Mouse (Mus musculus) gastrocnemius, postnatal 36 days (tissue): Measurements from ENCODE around the gene Cspg4. TPM values are rescaled to one million over a fixed set of nuclear protein-coding genes. Genes with fewer than 3 reads are reported as not detected.

ENCODE experiments used
- DNase-seq, 2 experiments: peaks; one replicate each; pipeline ENCODE4 v3.0.0; 2022
- intact Hi-C: fragments of 180-260 bp; cut with DNase I; formaldehyde crosslinking; loops from one replicate; pipeline ENCODE4 v1.15.1; 2025
- total RNA-seq, 2 experiments: library from RNA; stranded (reverse); gene quantifications; 2 replicates each; pipeline ENCODE4 v1.2.3; 2021

Cspg4 gene
- total RNA-seq, 2 experiments from 2014 or later = 5.7 to 8.2 TPM

DNA sequence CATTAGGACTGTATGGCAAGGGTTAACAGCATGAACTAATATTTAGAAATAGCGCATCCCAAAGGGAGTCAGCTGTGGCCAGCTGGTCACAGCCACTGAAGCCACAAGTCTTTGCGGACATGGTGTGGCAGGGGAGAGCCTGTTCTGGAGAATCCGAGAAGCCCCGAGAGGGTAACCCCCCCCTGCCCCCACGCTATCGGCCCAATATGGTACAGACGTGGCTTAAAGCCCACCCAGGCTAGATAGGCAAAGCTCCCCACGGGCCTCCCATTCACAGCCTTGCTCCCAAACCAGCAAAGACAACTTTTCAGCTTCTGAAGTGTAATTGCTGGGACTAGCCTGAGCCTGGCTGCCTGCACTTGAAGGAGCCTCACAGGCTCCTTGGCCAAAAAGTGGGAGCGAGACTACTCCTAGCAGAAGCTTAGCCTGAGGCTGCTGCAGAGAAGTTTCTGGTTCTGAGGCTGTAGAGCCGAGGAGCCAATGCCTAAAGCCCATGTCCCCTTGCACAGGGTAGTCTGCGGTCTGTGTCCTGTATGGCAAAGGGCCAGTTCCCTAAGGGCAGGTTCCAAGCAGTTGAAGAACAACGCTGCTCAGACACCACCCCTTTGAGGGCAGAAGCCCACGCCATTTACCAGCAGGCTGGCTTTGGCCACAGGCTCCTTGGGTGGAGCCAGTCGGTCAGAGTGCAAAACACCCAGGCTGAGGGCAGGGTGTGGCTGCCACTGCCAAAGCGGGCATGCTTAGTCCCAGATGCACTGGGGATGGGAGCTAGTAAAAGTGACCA is 4.2 kb upstream of the Cspg4 start:
- DNase-seq = no peak
- intact Hi-C loops = no loop called here

- DNase-seq = no peak
- intact Hi-C loops = no loop called here
These were observed 2.0 kb upstream of the Cspg4 start for GRCm38 (mm10) chr9:56862863-56863262.

DNA sequence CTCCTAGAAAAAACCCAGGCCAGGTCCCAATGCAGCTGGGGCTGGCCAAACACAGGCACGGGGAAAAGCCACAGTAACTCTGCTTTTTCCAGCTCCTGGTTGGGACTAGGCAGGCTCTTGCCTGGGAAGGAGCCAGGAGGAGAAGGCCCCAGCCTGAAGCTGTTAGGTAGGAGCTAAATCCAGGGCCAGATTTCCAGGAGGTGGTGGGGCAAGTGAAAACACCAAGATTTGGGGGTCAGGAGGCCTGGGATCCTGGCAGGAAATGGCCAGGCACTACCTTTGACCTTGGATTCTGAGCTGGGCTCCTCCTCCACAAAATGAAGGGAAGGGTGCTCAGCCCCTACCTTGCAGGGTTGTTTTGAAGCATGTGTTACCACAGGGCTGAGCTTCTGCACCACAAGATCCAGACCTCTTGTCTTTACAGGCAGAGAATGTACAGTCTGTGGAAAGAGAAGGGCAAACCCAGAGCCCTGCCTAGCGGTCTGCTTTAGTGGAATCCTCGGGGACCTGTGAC is 560 bp upstream of the Cspg4 start, which contains the start of gene Odf3l1:
TSS of gene Odf3l1 (minus strand) at position 464 of the 514 bp plus-strand sequence.
- intact Hi-C loops = no loop called here
- DNase-seq = no peak

- intact Hi-C loops = no loop called here
These were observed 1.0 kb downstream of the Cspg4 start for GRCm38 (mm10) chr9:56865673-56866400.

GRCm38 (mm10) chr9:56866430-56866829 is 1.6 kb downstream of the Cspg4 start:
- intact Hi-C loops = no loop called here

More at GRCm38 (mm10) chr9:56865673-56866400, 1.0 kb downstream of the Cspg4 start:
- no peak for DNase-seq

GRCm38 (mm10) chr9:56868292-56868691 is 3.5 kb downstream of the Cspg4 start:
- DNase-seq = no peak
- intact Hi-C loops = no loop called here

More at GRCm38 (mm10) chr9:56866430-56866829, 1.6 kb downstream of the Cspg4 start:
- DNase-seq = no peak

GRCm38 (mm10) chr9:56869552-56869951 is 4.7 kb downstream of the Cspg4 start:
- intact Hi-C loops = no loop called here
- no peak for DNase-seq

GRCm38 (mm10) chr9:56870778-56871177 is 5.9 kb downstream of the Cspg4 start:
- DNase-seq = no peak
- intact Hi-C loops = no loop called here

GRCm38 (mm10) chr9:56871191-56871590 is 6.4 kb downstream of the Cspg4 start:
- peak in 1 of 2 experiments; percentile 61 for DNase-seq
- intact Hi-C loops = no loop called here

DNA sequence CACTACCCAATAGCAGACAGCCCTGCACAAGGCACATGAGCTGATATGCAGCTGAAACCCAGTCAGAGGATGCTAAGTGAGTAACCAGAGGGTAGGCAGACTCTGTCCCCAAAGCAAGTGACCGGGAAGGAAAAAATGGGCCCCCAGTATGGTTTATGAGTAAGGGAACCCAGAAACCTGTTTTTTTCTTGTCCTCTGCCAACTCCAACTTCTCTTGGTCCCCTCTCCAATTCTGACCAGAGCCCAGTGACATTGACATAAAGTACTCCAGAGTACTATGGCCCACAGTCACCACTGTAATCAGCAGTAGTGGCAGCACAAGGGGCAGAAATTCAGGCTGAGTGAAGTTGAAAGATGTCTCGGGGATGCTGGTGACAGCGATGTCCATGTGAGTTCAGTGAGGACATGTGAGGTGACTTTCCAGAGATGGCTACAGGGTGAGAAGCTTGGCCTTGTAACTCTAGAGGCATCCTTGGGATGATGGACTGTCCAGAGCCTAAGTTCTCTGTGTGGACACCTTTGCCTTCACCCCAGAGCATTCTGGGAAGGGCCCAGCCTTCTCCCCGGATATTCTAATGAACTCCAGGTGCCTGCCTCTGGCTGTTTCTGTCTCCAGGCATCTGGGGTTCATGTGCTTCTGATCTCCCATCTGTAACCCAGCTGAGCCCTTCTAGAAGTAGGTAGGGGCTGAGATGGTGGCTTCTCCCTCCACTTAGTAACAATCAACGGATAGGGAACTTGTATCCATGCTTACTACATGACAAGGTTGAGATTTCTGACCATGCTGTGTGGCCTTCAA is 7.5 kb downstream of the Cspg4 start:
- intact Hi-C loops = no loop called here
- no peak for DNase-seq

DNA sequence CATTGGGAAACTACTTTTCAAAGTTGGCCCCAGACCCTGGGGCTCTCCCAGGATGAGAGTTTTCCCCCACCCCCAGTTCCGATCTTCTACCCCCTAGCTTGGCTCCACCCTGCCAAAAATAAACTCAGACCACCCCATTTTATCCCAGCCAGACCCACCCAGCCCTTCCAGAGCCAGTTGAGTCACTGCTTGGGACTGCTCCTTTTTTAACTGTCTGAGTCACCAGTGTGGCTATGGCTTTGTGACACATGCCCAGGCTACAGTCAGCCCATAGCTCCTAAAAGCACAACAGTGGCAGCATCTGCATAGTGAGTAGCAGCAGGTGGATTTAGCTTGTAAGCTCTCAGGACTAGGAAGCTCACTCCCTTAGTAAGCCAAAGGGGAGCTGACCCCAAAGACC is 8.3 kb downstream of the Cspg4 start:
- intact Hi-C loops = no loop called here
- no peak for DNase-seq

GRCm38 (mm10) chr9:56876784-56877183 is 12.0 kb downstream of the Cspg4 start:
- intact Hi-C loops = no loop called here
- DNase-seq = peak in 1 of 2 experiments; percentile 42

- no peak for DNase-seq
- intact Hi-C loops = no loop called here
These were observed 12.5 kb downstream of the Cspg4 start for GRCm38 (mm10) chr9:56877284-56877683.

DNA sequence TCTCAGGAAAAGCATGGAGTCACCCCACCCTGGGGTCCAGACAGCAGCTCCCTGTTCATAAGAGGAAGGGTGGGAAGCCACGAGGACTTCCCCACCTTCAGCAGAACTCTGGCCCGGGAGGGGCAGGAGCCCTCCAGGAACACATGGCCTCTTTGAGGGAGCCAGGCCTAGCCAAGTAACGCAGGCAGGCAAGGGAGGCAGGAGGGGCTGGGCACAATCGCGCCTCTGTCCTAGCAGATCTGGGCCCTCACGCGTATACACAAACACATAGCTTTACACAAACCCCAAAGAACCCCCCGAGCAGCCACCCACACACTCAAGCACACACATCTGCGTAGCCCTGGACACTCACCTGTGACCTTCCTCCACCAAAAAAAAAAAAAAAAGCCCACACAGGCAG is 16.0 kb downstream of the Cspg4 start:
- intact Hi-C loops = no loop called here
- no peak for DNase-seq

- no peak for DNase-seq
- intact Hi-C loops = no loop called here
These were observed 16.8 kb downstream of the Cspg4 start for GRCm38 (mm10) chr9:56881539-56882082.

DNA sequence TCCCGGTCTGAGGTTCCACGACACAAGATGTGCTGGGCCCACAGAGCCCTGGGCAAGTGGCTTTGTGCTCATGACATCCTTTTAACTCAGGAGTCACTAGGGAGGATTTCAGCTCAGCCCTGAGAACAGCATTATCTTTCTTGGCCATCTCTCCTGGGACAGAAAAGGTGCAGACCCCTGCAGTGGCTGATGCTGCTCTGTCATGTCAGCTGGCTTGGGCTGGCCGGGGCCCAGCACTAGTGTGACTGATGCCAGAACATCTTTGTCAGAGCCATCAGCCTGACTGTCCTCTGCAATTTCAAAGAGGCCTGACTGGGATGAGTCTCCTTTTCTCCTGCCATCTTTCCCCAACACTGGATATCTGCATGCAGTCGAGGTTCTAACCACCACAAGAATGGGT is 17.4 kb downstream of the Cspg4 start:
- DNase-seq = no peak
- intact Hi-C loops = no loop called here

GRCm38 (mm10) chr9:56882818-56883217 is 18.0 kb downstream of the Cspg4 start:
- DNase-seq = peak; percentile 49 to 62
- intact Hi-C loops = no loop called here

DNA sequence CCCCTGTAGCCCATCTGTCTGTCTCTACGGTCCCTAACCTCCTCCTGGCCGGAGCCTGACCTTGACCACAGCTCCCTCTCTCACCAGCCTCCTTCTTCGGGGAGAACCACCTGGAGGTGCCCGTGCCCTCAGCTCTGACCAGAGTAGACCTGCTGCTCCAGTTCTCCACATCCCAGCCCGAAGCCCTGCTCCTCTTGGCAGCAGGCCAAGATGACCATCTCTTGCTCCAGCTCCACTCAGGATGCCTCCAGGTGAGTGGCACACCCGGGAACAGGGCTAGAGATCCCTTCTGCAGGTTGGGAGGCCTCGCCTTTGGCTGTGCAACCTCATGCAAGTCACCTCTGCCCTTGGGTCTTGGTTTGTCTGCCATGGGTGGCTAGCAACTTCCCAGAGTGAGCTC is 18.6 kb downstream of the Cspg4 start:
- intact Hi-C loops = no loop called here
- no peak for DNase-seq

GRCm38 (mm10) chr9:56884328-56884727 is 19.5 kb downstream of the Cspg4 start:
- intact Hi-C loops = no loop called here

DNA sequence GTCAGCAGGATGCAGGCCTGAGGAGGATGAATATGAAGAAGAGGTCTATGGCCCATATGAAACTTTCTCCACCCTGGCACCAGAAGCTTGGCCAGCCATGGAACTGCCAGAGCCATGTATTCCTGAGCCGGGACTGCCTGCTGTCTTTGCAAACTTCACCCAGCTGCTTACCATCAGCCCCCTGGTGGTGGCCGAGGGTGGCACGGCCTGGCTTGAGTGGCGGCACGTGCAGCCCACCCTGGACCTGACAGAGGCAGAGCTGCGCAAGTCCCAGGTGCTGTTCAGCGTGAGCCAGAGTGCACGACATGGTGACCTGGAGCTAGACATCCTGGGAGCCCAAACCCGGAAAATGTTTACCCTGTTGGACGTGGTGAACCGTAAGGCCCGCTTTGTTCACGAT is 21.3 kb downstream of the Cspg4 start:
- intact Hi-C loops = no loop called here

More at GRCm38 (mm10) chr9:56884328-56884727, 19.5 kb downstream of the Cspg4 start:
- DNase-seq = no peak

More for the DNA sequence above, 21.3 kb downstream of the Cspg4 start:
- DNase-seq = no peak
